Mouse (Mus musculus) limb, embryonic 13.5 days (tissue): ENCODE measurements around the gene Fstl4. TPM values are rescaled to one million over a fixed set of nuclear protein-coding genes. Genes with fewer than 3 reads are reported as not detected.

Experiments used
- ATAC-seq: fragments of 200-750 bp; cut with Nextera tagmentation; 2 replicates; pipeline ENCODE4 v1.8.0; 2017; ENCODE audit warnings: low read depth, moderate number of reproducible peaks, moderate TSS enrichment; ENCODE audit not compliant: low FRiP score
- H3K27ac ChIP-seq: fragments of 300-500 bp; sonication (generic); 2 replicates; pipeline ENCODE4 v1.5.1; 2015; ENCODE audit warnings: inconsistent platforms, mild to moderate bottlenecking, moderate library complexity
- H3K27me3 ChIP-seq: fragments of 300-500 bp; sonication (generic); 2 replicates; pipeline ENCODE4 v1.6.1; 2015; ENCODE audit warnings: mild to moderate bottlenecking, inconsistent platforms
- H3K36me3 ChIP-seq: fragments of 300-500 bp; sonication (generic); 2 replicates; pipeline ENCODE4 v1.6.1; 2015; ENCODE audit warnings: inconsistent platforms, mild to moderate bottlenecking, moderate library complexity
- H3K4me1 ChIP-seq: fragments of 300-500 bp; sonication (generic); 2 replicates; pipeline ENCODE4 v1.6.1; 2015; ENCODE audit warnings: inconsistent platforms
- H3K4me2 ChIP-seq: fragments of 300-500 bp; sonication (generic); replicated peaks from 2 replicates; pipeline ENCODE4 v1.6.1; 2015; ENCODE audit warnings: inconsistent platforms, mild to moderate bottlenecking, moderate library complexity
- H3K4me3 ChIP-seq: fragments of 300-500 bp; sonication (generic); 2 replicates; pipeline ENCODE4 v1.5.1; 2015; ENCODE audit warnings: moderate library complexity, mild to moderate bottlenecking, inconsistent platforms
- H3K9ac ChIP-seq: fragments of 300-500 bp; sonication (generic); 2 replicates; pipeline ENCODE4 v1.6.1; 2015; ENCODE audit warnings: mild to moderate bottlenecking, inconsistent platforms
- H3K9me3 ChIP-seq: fragments of 300-500 bp; sonication (generic); 2 replicates; pipeline ENCODE4 v1.6.1; 2016; ENCODE audit warnings: inconsistent platforms
- WGBS: fragments of 180-500 bp; shearing (Covaris S2); methylation state at CpG from one replicate; pipeline ENCODE4 v1.1.7; 2015; 5-methylcytosine and 5-hydroxymethylcytosine counted together
- polyA plus RNA-seq: library from polyadenylated mRNA; unstranded; fragments of >200 nt; fragmentation: Nextera tagmentation; extraction: Ambion mirVana; gene quantifications from 2 replicates; pipeline ENCODE4 v1.2.1, GENCODE M21; 2015

Fstl4 gene
- polyA plus RNA-seq, 1 experiment from 2014 or later: 2.8 TPM

- H3K27ac ChIP-seq: no peak overlapping the region
- H3K36me3 ChIP-seq: no peaks in the 10 kb centered on the region
- no peak overlapping the region for H3K4me2 ChIP-seq
- H3K9me3 ChIP-seq: no peaks in the 10 kb centered on the region
- H3K4me1 ChIP-seq: peaks cover 7% of the 10 kb centered on the region
- no peak overlapping the region for H3K4me3 ChIP-seq
- 60% methylated on average over 2 of the region's 2 CpGs for WGBS
- ATAC-seq: no peak
- H3K9ac ChIP-seq: no peak overlapping the region
- no peaks in the 10 kb centered on the region for H3K27me3 ChIP-seq
Measured at GRCm38 (mm10) chr11:53128661-53129060, 364.2 kb downstream of the Fstl4 start.

- Histone ChIP-seq H3K9me3 (no peaks in the 10 kb centered on the region), H3K4me1 (peaks cover 7% of the 10 kb centered on the region), H3K27me3 (no peaks in the 10 kb centered on the region), H3K4me3 (no peak overlapping the region), H3K9ac (no peak overlapping the region), H3K27ac (no peak overlapping the region), H3K36me3 (no peaks in the 10 kb centered on the region), H3K4me2 (no peak overlapping the region; the same call in 1 of the 2 replicates)
- ATAC-seq: no peak
- WGBS: 59% methylated on average over 23 of the region's 23 CpGs
Measured at GRCm38 (mm10) chr11:53132406-53133035, 368.1 kb downstream of the Fstl4 start.

GRCm38 (mm10) chr11:53136371-53136770 is 371.9 kb downstream of the Fstl4 start:
- 74% methylated on average over 11 of the region's 11 CpGs for WGBS
- H3K4me2 ChIP-seq: no peak overlapping the region
- no peak overlapping the region for H3K4me3 ChIP-seq
- H3K27me3 ChIP-seq: no peaks in the 10 kb centered on the region
- no peak overlapping the region for H3K27ac ChIP-seq
- H3K9me3 ChIP-seq: no peaks in the 10 kb centered on the region
- no peak for ATAC-seq
- no peak overlapping the region for H3K9ac ChIP-seq
- H3K36me3 ChIP-seq: no peaks in the 10 kb centered on the region
- peaks cover 7% of the 10 kb centered on the region for H3K4me1 ChIP-seq

- H3K4me2 ChIP-seq: no peak overlapping the region
Measured at GRCm38 (mm10) chr11:53137381-53137780, 372.9 kb downstream of the Fstl4 start.

DNA sequence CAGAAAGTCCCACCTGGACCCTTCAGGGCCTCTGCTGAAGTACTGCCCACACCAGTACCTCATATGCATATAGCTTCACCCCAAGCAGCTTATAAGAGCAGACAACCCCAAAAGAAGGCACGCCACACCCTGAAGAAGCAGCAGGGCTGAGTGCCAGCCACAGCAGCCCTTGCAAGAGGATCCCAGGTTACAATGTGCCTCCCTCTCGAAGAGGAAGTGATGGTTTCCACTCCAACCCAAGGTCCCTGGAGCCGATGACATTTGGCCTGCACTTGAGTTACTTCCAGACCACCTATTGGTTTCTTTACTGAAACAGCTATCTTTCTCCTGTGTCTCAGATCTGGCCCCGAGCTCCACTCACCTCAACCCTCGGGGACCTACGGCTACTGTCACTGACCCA is 373.8 kb downstream of the Fstl4 start:
- ATAC-seq: no peak
- H3K4me3 ChIP-seq: no peak overlapping the region
- no peak overlapping the region for H3K9ac ChIP-seq
- no peak overlapping the region for H3K4me2 ChIP-seq
- H3K27ac ChIP-seq: no peak overlapping the region
- no peaks in the 10 kb centered on the region for H3K27me3 ChIP-seq
- WGBS: 82% methylated on average over 6 of the region's 6 CpGs
- no peaks in the 10 kb centered on the region for H3K4me1 ChIP-seq
- no peaks in the 10 kb centered on the region for H3K36me3 ChIP-seq
- no peaks in the 10 kb centered on the region for H3K9me3 ChIP-seq

More at GRCm38 (mm10) chr11:53137381-53137780, 372.9 kb downstream of the Fstl4 start:
- Histone ChIP-seq H3K36me3 (no peaks in the 10 kb centered on the region), H3K9ac (no peak overlapping the region), H3K4me3 (no peak overlapping the region), H3K9me3 (no peaks in the 10 kb centered on the region), H3K27me3 (no peaks in the 10 kb centered on the region), H3K27ac (no peak overlapping the region), H3K4me1 (peaks cover 5% of the 10 kb centered on the region)
- 81% methylated on average over 8 of the region's 8 CpGs for WGBS
- ATAC-seq: no peak

- no peak overlapping the region for H3K27ac ChIP-seq
- no peak overlapping the region for H3K4me2 ChIP-seq
- WGBS: 77% methylated on average over 3 of the region's 3 CpGs
- H3K27me3 ChIP-seq: no peaks in the 10 kb centered on the region
- H3K9me3 ChIP-seq: no peaks in the 10 kb centered on the region
- H3K9ac ChIP-seq: no peak overlapping the region
- no peak for ATAC-seq
- H3K4me3 ChIP-seq: no peak overlapping the region
- H3K4me1 ChIP-seq: no peaks in the 10 kb centered on the region
- H3K36me3 ChIP-seq: no peaks in the 10 kb centered on the region
Measured at GRCm38 (mm10) chr11:53139666-53140065, 375.2 kb downstream of the Fstl4 start.

DNA sequence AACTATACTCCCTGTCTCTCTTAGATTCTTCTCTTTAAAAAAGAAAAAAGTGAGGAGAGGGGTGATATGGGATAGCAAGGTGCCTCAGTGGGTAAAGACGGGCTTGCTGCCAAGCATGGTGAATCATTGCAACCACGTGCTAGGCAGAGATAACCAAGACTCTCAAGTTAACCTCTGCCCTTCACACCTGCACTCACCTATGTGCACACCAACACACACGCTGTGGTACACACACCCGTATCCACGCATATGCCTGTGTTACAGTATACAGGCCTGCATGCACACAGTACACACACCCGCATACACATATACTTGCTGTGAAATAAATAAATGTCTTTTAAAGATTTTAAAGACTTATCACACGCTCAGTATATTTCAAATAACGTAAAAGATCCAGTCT is 375.8 kb downstream of the Fstl4 start:
- Histone ChIP-seq H3K4me1 (no peaks in the 10 kb centered on the region), H3K4me3 (no peak overlapping the region), H3K4me2 (no peak overlapping the region), H3K27ac (no peak overlapping the region), H3K27me3 (no peaks in the 10 kb centered on the region), H3K9ac (no peak overlapping the region), H3K9me3 (no peaks in the 10 kb centered on the region), H3K36me3 (no peaks in the 10 kb centered on the region)
- WGBS: 87% methylated on average over 8 of the region's 8 CpGs
- ATAC-seq: no peak

DNA sequence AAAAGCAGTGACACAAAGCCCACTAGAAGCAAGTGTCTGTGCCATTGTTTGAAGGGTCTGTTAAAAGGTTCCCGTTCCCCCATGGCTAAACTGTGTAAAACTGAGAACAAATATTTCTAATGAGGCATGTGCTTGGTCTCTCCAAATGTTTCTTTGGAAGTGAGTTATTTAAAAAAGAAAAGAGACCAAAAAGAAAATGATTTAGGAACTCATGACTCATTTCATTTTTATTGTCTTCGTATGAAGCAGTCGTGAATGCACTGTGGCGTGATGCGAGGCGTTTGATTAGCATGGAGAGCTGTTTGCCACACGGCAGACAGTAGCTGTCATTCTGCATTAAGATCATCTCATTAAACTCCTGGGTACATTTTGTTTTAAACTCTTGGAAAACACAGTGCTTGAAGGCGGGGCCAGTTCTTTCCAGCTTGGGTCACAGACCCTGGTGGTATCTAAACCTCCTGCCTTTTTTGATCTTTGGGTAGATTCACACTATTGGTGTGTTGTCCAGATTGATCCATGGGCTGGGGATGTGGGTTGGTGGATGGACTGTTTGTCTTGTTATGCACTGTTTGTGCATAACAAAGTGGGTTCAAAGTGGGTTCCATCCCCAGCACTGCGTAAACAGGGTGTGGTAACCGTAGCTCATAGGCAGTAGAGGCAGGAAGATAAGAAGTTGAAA is 376.4 kb downstream of the Fstl4 start:
- no peak overlapping the region for H3K4me2 ChIP-seq
- no peak overlapping the region for H3K9ac ChIP-seq
- no peaks in the 10 kb centered on the region for H3K4me1 ChIP-seq
- no peak for ATAC-seq
- no peaks in the 10 kb centered on the region for H3K9me3 ChIP-seq
- no peaks in the 10 kb centered on the region for H3K36me3 ChIP-seq
- no peaks in the 10 kb centered on the region for H3K27me3 ChIP-seq
- H3K27ac ChIP-seq: no peak overlapping the region
- 80% methylated on average over 10 of the region's 10 CpGs for WGBS
- H3K4me3 ChIP-seq: no peak overlapping the region

DNA sequence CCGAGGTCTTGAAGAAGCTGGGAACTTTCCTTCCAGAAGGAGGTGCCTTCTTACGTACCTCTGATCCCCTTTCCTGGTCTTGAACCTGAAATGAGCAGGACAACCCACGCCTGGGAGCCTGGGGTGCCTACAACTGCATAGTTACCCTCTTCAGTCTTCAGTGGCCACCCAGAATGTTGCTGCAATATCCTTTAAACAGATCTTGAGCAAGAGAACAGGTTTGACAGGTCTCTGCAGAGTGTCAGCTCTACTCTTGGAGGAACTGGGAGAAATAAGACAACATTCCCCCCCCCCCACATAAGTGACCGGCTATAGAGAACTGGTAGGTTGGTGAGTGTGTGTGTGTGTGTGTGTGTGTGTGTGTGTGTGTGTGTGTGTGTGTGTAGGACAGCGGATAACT is 379.1 kb downstream of the Fstl4 start:
- H3K27me3 ChIP-seq: no peaks in the 10 kb centered on the region

GRCm38 (mm10) chr11:53144506-53144905 is 380.1 kb downstream of the Fstl4 start:
- no peak overlapping the region for H3K4me2 ChIP-seq
- no peaks in the 10 kb centered on the region for H3K9me3 ChIP-seq
- H3K27me3 ChIP-seq: no peaks in the 10 kb centered on the region
- ATAC-seq: no peak
- no peaks in the 10 kb centered on the region for H3K4me1 ChIP-seq
- H3K9ac ChIP-seq: no peak overlapping the region
- 68% methylated on average over 5 of the region's 5 CpGs for WGBS
- no peak overlapping the region for H3K4me3 ChIP-seq
- H3K36me3 ChIP-seq: no peaks in the 10 kb centered on the region
- H3K27ac ChIP-seq: no peak overlapping the region

More for the DNA sequence above, 379.1 kb downstream of the Fstl4 start:
- Histone ChIP-seq H3K9ac (no peak overlapping the region), H3K4me3 (no peak overlapping the region), H3K36me3 (no peaks in the 10 kb centered on the region), H3K4me2 (no peak overlapping the region), H3K4me1 (no peaks in the 10 kb centered on the region), H3K9me3 (no peaks in the 10 kb centered on the region), H3K27ac (no peak overlapping the region)
- WGBS: 84% methylated on average over 5 of the region's 5 CpGs
- no peak for ATAC-seq

GRCm38 (mm10) chr11:53146290-53146689 is 381.9 kb downstream of the Fstl4 start:
- Histone ChIP-seq H3K9ac (no peak overlapping the region), H3K4me1 (no peaks in the 10 kb centered on the region), H3K4me2 (no peak overlapping the region), H3K4me3 (no peak overlapping the region), H3K27ac (no peak overlapping the region), H3K9me3 (no peaks in the 10 kb centered on the region), H3K36me3 (no peaks in the 10 kb centered on the region), H3K27me3 (no peaks in the 10 kb centered on the region)
- 41% methylated on average over 4 of the region's 4 CpGs for WGBS
- ATAC-seq: no peak

- H3K4me3 ChIP-seq: no peak overlapping the region
- no peaks in the 10 kb centered on the region for H3K27me3 ChIP-seq
- 68% methylated on average over 7 of the region's 7 CpGs for WGBS
- H3K4me1 ChIP-seq: no peaks in the 10 kb centered on the region
- H3K27ac ChIP-seq: no peak overlapping the region
- H3K9ac ChIP-seq: no peak overlapping the region
- H3K36me3 ChIP-seq: no peaks in the 10 kb centered on the region
- H3K4me2 ChIP-seq: no peak overlapping the region
- ATAC-seq: no peak
- no peaks in the 10 kb centered on the region for H3K9me3 ChIP-seq
Measured at GRCm38 (mm10) chr11:53156463-53156862, 392.0 kb downstream of the Fstl4 start.
